Mouse (Mus musculus): ENCODE measurements at regions not wholly inside any gene's neighbourhood (a gene's known extent, or its start where the extent isn't known, plus 50 kb on each side); places are given as distances from the start of the nearest gene placed in this dataset.

DNA sequence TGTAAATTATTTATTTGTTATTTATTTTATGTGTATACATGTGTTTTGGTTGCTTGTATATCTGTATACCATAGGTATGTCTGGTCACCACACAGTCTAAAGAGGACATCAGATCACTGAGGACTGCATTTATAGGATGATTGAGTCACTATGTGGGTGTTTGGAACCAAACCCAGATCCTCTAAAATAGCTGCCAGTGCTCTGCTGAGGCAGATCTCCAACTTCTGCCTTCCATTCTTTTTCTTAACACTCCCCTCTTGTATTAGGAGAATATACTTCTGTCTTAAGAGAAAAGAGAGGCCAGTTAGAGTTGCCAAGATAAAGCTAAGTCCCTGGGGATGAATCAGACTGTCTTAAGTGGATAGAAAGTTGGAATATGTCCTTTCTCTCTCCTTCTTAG, 424.2 kb downstream of the Cntn6 start:
- no peak for DNase-seq

DNA sequence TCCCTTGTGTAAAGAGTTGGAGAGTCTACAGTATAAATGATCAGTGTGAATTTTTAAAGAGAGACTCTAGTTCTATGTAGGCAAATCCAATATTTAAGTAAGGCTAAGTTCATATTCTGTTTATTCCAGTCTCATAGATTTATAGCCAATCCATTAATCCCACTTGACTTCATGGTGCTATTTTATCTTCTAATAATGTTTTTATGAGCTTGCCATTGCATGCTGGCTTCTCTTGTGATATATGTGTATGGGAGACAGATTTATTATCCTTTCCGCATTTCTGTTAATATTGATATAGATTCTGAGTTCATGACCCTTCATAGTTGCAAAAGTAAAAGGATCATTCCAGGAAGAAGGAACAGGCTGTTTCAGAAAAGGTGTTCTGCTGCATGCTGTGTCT, 430.0 kb downstream of the Cntn6 start:
- no peak for DNase-seq

DNA sequence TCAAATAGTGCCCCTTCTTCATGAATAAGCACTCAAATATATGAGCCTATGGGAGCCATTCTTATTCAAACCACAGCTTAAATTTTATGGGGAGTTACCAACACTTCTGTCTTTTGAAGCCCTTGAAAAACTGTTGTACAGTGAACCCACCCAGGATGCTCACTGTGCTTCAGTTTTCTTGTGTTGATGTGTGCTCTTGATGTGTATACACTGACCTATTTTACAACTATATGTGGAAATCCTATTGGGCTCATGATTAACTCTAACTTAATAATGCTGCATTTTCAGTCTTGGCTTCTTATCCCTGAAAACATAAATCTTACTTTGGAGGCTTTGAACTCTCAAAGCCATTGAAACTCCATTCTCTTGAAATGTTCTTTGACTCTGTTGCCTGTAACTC, 433.5 kb downstream of the Cntn6 start:
- no peak for DNase-seq

DNA sequence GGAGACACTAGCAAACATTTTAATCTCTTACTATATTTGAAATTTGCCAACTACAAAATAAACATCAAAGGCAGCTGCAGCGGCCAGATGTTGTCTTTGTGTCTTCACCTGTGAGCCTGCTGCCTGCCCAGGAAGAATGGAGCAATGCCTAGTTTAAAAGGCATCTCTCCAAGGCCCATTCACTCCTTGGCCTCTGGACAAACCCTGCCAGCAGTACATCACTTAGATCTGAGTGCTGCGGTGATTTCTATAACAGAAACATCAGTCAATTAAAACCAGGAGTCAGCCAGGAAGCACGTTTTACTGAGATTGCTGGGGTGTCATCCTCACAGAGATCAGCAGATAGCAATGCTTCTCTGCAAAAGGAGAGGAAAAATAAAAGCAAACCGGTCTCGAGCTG, 437.7 kb downstream of the Cntn6 start:
- no peak for DNase-seq

DNA sequence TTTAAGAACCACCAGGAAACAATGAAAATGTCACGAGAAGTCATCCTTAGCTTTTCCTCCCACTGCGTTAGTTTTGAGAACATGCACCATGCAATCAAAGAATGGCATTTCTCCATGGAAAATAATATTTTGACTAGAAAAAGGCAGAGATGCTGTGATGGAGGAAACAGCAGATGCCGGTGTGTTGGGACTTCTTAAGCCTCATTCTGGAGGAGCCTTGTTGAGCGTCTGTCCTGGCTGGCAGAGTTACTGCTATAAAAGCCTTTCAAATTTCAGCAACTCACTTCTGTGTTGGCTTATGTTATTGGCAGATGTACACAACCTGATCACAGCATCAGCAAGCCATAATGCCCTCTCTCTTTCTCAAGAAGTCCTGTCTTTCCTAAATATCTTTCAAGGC, 439.6 kb downstream of the Cntn6 start:
- no peak for DNase-seq

DNA sequence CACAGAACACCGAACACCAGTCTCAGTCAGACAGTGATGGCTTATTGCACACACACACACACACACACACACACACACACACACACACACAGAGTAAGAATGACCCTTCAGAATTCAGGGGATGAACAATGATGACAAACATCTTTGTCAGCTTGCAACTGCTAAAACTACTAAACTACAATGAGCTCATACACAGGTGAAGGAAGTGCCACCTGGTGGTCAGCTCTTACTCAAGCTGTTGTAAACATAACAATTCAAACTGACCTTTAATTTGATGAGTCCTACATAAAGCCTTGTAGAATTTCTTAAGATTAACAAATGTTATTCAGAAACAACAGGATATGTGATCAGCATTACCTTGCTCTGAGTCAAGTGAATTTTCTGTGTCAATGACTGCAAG, 446.5 kb downstream of the Cntn6 start:
- no peak for DNase-seq

DNA sequence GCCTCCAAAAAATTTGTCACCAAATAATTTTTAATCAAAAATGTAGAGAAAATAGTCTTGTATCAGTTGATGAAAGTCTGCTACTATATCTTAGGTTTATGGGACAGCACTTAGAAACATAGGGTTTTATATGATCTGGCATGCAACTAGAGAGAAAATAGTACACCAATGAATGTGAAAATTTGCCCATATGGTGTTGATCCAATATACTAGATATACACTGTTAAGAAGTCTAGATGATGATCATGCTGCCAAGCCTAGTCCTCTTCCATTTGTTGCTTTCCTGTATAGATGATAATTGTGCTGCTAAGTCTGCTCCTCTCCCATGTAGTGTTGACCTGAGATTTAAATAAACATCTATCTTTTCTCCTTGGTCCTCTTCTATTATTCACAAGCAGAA, 481.9 kb downstream of the Cntn6 start:
- DNase-seq: no peak

DNA sequence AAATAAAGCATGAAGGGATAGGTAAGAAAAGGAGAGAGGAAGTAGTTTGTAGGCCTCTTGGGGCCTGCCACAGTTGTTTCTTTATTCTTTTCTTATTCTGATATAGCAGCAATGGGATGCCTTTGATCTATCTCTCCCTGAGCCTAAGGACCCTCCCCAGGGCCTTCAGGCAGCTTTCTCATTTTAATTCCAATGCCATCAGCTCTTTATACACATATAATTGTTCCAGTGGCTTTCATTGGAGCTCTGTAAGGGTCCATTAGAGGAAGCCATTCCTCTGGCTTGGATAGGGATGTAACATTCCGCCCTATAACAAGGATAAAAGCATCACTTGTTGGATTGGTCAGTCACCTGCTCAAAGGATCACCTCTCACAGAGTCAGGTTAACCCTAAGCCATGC, 491.6 kb downstream of the Cntn6 start:
- DNase-seq: no peak

DNA sequence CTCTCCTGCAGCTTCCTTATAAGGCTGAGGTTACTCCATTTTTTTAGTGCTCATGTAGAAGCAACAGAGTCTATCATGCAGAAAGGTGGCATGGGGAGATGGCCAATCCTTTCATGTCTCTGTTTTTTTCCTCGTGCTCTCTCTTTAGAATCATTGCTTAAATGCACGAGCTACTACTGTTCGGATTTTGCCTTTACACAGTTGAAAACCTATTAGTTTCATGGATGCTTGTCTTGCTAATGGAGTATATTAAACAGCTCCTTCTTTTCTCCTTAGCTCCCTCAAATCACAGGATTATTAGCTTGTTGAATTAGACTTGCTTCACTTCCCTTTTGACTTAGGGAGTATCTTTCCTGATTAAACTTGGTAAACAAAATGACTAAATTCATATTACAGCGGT, 497.3 kb downstream of the Cntn6 start:
- DNase-seq: no peak

DNA sequence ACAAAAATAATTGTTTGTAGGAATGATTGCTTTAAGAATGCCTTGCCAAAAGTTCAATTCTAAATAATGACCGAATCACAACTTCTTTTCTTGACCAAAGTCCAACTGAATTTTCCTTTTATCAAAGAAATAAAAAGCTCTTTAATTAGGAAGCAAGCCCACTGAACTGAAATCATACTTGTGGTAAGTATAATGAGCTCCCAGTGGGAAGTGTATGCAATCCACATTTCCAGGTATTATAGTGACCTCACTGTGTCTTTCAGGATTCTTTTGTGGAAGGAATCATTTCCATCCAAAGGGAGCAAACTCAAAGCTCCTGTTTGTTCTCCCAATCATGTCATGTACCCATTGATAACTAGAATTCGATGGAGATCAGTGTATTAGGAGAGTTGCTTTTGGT, 497.8 kb downstream of the Cntn6 start:
- no peak for DNase-seq

DNA sequence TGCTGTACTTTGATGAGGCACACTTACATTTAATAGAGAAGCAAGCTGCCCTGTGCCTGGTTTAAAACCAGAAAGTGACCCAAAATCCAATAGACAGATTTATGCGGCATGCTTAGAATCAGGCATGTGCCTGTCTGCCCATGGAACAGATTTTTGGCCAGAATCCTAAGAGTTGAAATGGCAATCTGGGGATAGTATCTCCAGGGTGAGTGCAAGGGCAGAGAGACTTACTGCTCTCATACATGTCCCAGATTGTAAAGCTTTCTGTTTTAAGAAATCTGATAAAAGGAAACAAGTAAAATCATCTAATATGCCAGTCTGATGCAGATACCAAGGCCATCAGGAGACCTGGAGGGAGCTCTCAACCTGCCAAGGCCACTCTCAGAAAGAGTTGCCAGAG, 507.0 kb downstream of the Cntn6 start:
- peak; percentile 29 for DNase-seq

DNA sequence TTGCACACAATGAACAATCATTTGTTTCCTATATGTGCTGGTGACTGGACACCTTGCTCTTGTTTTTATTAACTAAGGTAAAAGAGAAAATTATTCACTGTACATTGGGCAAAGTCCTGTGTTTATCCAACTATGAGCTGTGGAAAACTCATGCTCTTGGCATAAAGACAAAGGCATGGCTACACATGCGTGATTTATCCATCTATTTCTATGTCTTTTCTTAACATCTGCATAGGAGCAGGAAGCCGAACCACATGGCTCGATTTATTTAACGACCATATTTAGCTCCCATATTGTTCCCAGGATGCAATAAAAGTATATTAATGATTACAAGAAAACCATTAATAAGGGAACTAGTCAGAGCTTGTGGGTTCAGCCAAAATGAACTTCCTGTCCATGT, 528.1 kb downstream of the Cntn6 start:
- DNase-seq: no peak

DNA sequence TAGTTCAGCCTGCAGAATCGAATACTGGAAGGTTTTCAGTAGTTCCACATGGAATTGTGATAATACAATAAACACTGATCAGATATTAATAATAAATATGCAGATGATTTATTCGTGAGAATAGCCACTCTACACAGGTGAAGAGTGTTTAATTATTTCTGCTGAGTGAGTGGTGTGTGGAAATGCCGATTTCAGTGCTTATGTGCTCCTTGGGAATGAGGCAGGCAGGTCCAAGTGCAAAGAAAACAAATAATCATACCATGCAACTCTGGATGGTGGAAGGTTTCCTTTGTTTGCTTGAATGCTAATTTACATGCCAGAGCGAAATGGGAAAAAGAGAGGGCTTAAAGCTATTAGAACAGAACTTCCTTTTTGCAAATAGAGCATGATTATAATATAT, 528.6 kb downstream of the Cntn6 start:
- DNase-seq: no peak

DNA sequence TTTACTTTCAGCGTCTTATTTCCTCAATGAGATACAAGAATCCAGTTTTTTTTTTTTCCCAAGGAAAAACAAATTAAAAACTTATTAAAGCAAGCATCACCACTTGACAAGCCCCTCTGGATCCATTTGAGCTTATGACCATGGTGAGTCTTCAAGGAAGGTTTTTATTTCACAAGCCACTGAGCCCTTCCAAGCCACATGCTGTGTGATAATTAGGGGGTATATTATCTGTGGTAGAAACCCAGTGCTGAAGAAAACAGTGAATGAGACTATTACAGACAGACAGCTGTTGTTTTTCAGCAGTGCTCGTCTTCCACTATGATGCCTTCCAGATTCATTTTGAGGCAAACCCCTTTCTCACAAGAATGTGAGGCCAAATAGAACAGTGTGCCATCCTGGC, 573.6 kb downstream of the Cntn6 start:
- DNase-seq: no peak

DNA sequence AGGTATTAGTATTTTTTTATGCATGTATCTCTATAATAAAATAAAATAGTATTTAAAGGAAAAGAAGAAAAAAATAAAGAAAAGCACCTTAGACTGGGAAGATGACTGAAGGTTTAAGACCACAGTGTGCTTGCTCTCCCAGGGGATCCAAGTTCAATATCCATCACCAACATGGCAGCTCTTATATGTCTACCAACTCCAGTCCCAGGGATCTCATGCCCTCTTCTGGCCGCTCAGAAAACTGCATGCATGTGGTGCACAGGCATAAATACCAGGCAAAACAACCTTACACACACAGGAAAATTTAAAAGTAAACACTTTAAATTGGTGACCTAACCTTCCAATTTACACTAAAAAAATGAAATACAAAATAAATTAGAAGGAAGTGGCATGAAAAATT, 586.6 kb upstream of the Cntn4 start:
- no peak for DNase-seq
